Mouse (Mus musculus) CD4-positive naive resting alpha-beta T cell, adult 57 days (primary cell): ENCODE measurements around the gene Pih1d3. TPM values are rescaled to one million over a fixed set of nuclear protein-coding genes. Genes with fewer than 3 reads are reported as not detected.

ENCODE experiments used
- total RNA-seq: library from RNA; stranded (reverse); gene quantifications from one replicate; pipeline ENCODE4 v1.2.4, GENCODE M21; 2023

Pih1d3 gene
- not detected for total RNA-seq

GRCm38 (mm10) chr1:31222564-31222963 lies at the start of gene Pih1d3, which contains the start of gene 4931428L18Rik:
Gene Pih1d3, plus strand, starts transcription at chr1:31222838.
Gene 4931428L18Rik, minus strand, starts transcription at chr1:31222684.

GRCm38 (mm10) chr1:31176101-31176500 lies 46.5 kb upstream of the Pih1d3 start, which contains the start of gene Lgsn:
Gene Lgsn, plus strand, starts transcription at chr1:31176401.

Other genes with a start within 250 kb of the Pih1d3 start
- gene AC153137.1, start 244.9 kb upstream of the Pih1d3 start, total RNA-seq = not detected
- gene Lgsn, start 46.4 kb upstream of the Pih1d3 start, total RNA-seq = not detected
- gene 4931428L18Rik, start 154 bp upstream of the Pih1d3 start, total RNA-seq = not detected